Mouse (Mus musculus): ENCODE data around the gene Eif3k. TPM values are rescaled to one million over a fixed set of nuclear protein-coding genes. Genes with fewer than 3 reads are reported as not detected.

The Eif3k gene
- total and polyA plus RNA-seq, 3 experiments: 545 to 671 TPM; not detected in 1

- H3K4me3 ChIP-seq (ENCODE audit: control insufficient read depth in 1 of 2, insufficient read depth in 1 of 2, low read depth in 2 of 2, low read length in 2 of 2): no peak overlapping the region
- peak; percentile 81 for DNase-seq (ENCODE audit: low read depth, low spot score)
These were observed 27.1 kb upstream of the Eif3k start for GRCm38 (mm10) chr7:29008714-29009113.

GRCm38 (mm10) chr7:29008171-29008570, 26.5 kb upstream of the Eif3k start:
- peaks cover 0 to 14% of the 10 kb centered on the region in 2 experiments; a peak in 2 of 4 replicates for H3K36me3 ChIP-seq (ENCODE audit: control insufficient read depth in 1 of 2, insufficient read depth in 2 of 2, low read length in 2 of 2)
- H3K4me1 ChIP-seq (ENCODE audit: control insufficient read depth in 1 of 2, insufficient read depth in 2 of 2, low read length in 2 of 2): peaks cover 12 to 16% of the 10 kb centered on the region in 2 experiments
- DNase-seq (ENCODE audit: low read depth, low spot score): no peak
- no peak for TF ChIP-seq MAFK (IDR thresholded peaks at IDR 0.05; ENCODE audit: borderline replicate concordance, low read depth, low read length)
- no peak for TF ChIP-seq HCFC1 (IDR thresholded peaks at IDR 0.05; ENCODE audit: low read depth, low read length)
- TF ChIP-seq TBP (IDR thresholded peaks at IDR 0.05; ENCODE audit: low read depth, low read length): no peak
- no peak for TF ChIP-seq USF2 (IDR thresholded peaks at IDR 0.05; ENCODE audit: borderline replicate concordance in 1 of 2, insufficient read depth in 1 of 2, low read depth in 1 of 2, low read length in 2 of 2)
- no peak overlapping the region for H3K4me3 ChIP-seq (ENCODE audit: control insufficient read depth in 1 of 2, insufficient read depth in 1 of 2, low read depth in 2 of 2, low read length in 2 of 2)
- no peaks in the 10 kb centered on the region for H3K27me3 ChIP-seq (ENCODE audit: control insufficient read depth in 1 of 2, insufficient read depth in 2 of 2, low read length in 2 of 2)
- no peak overlapping the region for H3K27ac ChIP-seq (ENCODE audit: control insufficient read depth, low read depth, low read length)
- H3K9ac ChIP-seq (ENCODE audit: control insufficient read depth, low read depth, low read length, poor library complexity, severe bottlenecking): no peak overlapping the region
- no peaks in the 10 kb centered on the region for H3K9me3 ChIP-seq (replicated peaks; ENCODE audit: insufficient read depth, low read length)
- no peaks in the 10 kb centered on the region for H3K79me2 ChIP-seq (ENCODE audit: control insufficient read depth, insufficient read depth, low read length, poor library complexity)

More at GRCm38 (mm10) chr7:29008714-29009113, 27.1 kb upstream of the Eif3k start:
- Histone ChIP-seq H3K27ac (ENCODE audit: control insufficient read depth, low read depth, low read length) (no peak overlapping the region), H3K79me2 (ENCODE audit: control insufficient read depth, insufficient read depth, low read length, poor library complexity) (no peaks in the 10 kb centered on the region), H3K9ac (ENCODE audit: control insufficient read depth, low read depth, low read length, poor library complexity, severe bottlenecking) (no peak overlapping the region), H3K36me3 (ENCODE audit: control insufficient read depth in 1 of 2, insufficient read depth in 2 of 2, low read length in 2 of 2) (peaks cover 0 to 14% of the 10 kb centered on the region in 2 experiments; a peak in 2 of 4 replicates), H3K9me3 (replicated peaks; ENCODE audit: insufficient read depth, low read length) (no peaks in the 10 kb centered on the region), H3K27me3 (ENCODE audit: control insufficient read depth in 1 of 2, insufficient read depth in 2 of 2, low read length in 2 of 2) (no peaks in the 10 kb centered on the region), H3K4me1 (ENCODE audit: control insufficient read depth in 1 of 2, insufficient read depth in 2 of 2, low read length in 2 of 2) (peaks cover 12 to 16% of the 10 kb centered on the region in 2 experiments)
- no peak for TF ChIP-seq BHLHE40 (IDR thresholded peaks at IDR 0.05; ENCODE audit: borderline replicate concordance, low read depth, low read length)
- no peak for TF ChIP-seq MAX (IDR thresholded peaks at IDR 0.05; ENCODE audit: low read length)
- TF ChIP-seq ELF1 (IDR thresholded peaks at IDR 0.05; ENCODE audit: low read depth, low read length): peak; percentile 68
- TF ChIP-seq MAFK (IDR thresholded peaks at IDR 0.05; ENCODE audit: borderline replicate concordance, low read depth, low read length): no peak
- no peak for TF ChIP-seq HCFC1 (IDR thresholded peaks at IDR 0.05; ENCODE audit: low read depth, low read length)

GRCm38 (mm10) chr7:29007224-29008101, 25.8 kb upstream of the Eif3k start:
- no peak overlapping the region for H3K9ac ChIP-seq (ENCODE audit: control insufficient read depth, low read depth, low read length, poor library complexity, severe bottlenecking)
- no peak overlapping the region for H3K4me3 ChIP-seq (ENCODE audit: control insufficient read depth in 1 of 2, insufficient read depth in 1 of 2, low read depth in 2 of 2, low read length in 2 of 2)
- no peaks in the 10 kb centered on the region for H3K27me3 ChIP-seq (ENCODE audit: control insufficient read depth in 1 of 2, insufficient read depth in 2 of 2, low read length in 2 of 2)
- DNase-seq (ENCODE audit: low read depth, low spot score): peak; percentile 65
- peak overlapping the region; percentile 23; the same call in 1 of the 2 replicates for H3K27ac ChIP-seq (ENCODE audit: control insufficient read depth, low read depth, low read length)
- H3K4me1 ChIP-seq (ENCODE audit: control insufficient read depth in 1 of 2, insufficient read depth in 2 of 2, low read length in 2 of 2): peaks cover 12 to 16% of the 10 kb centered on the region in 2 experiments
- H3K79me2 ChIP-seq (ENCODE audit: control insufficient read depth, insufficient read depth, low read length, poor library complexity): no peaks in the 10 kb centered on the region
- peaks cover 0 to 14% of the 10 kb centered on the region in 2 experiments; a peak in 2 of 4 replicates for H3K36me3 ChIP-seq (ENCODE audit: control insufficient read depth in 1 of 2, insufficient read depth in 2 of 2, low read length in 2 of 2)
- H3K9me3 ChIP-seq (replicated peaks; ENCODE audit: insufficient read depth, low read length): no peaks in the 10 kb centered on the region
- TF ChIP-seq SMC3 (IDR thresholded peaks at IDR 0.05; ENCODE audit: low read depth, low read length): no peak
- TF ChIP-seq ETS1 (IDR thresholded peaks at IDR 0.05; ENCODE audit: low read depth, low read length): peak; percentile 52
- TF ChIP-seq MXI1 (IDR thresholded peaks at IDR 0.05; ENCODE audit: low read depth, low read length): peak; percentile 95
- TF ChIP-seq SIN3A (IDR thresholded peaks at IDR 0.05; ENCODE audit: low read length): peak; percentile 47; the same call in 1 of the 2 replicates
- TF ChIP-seq TBP (IDR thresholded peaks at IDR 0.05; ENCODE audit: low read depth, low read length): no peak
- 0 out of 2 replicates have a peak, but pooled peaks have one; percentile 31 for TF ChIP-seq USF1 (IDR thresholded peaks at IDR 0.05; ENCODE audit: low read depth, low read length)
- no peak for TF ChIP-seq NELFE (IDR thresholded peaks at IDR 0.05; ENCODE audit: low read depth, low read length)
- no peak for TF ChIP-seq E2F4 (IDR thresholded peaks at IDR 0.05; ENCODE audit: borderline replicate concordance, low read depth, low read length)
- no peak for TF ChIP-seq EP300 (IDR thresholded peaks at IDR 0.05; ENCODE audit: low read depth in 1 of 2, low read length in 2 of 2)
- no peak for TF ChIP-seq TAL1 (IDR thresholded peaks at IDR 0.05; ENCODE audit: low read length)
- TF ChIP-seq ZMIZ1 (IDR thresholded peaks at IDR 0.05; ENCODE audit: low read depth, low read length): no peak
- no peak for TF ChIP-seq POLR2AphosphoS2 (IDR thresholded peaks at IDR 0.05; ENCODE audit: low read length)
- TF ChIP-seq BHLHE40 (IDR thresholded peaks at IDR 0.05; ENCODE audit: borderline replicate concordance, low read depth, low read length): peak; percentile 50; the same call in 1 of the 2 replicates
- no peak for TF ChIP-seq MEF2A (IDR thresholded peaks at IDR 0.05; ENCODE audit: extremely low read depth, insufficient replicate concordance, low read depth, low read length, poor library complexity, severe bottlenecking)
- TF ChIP-seq CTCF (IDR thresholded peaks at IDR 0.05 in 2 of 3, conservative IDR thresholded peaks at IDR 0.05 in 1 of 3; ENCODE audit: control insufficient read depth in 1 of 3, insufficient read depth in 1 of 3, low read depth in 2 of 3, low read length in 3 of 3, poor library complexity in 1 of 3, severe bottlenecking in 1 of 3): no peak
- TF ChIP-seq MYB (IDR thresholded peaks at IDR 0.05; ENCODE audit: low read depth, low read length): no peak
- TF ChIP-seq CHD1 (IDR thresholded peaks at IDR 0.05; ENCODE audit: low read depth, low read length): no peak

Measured in MEL (cell line).